Mouse (Mus musculus) forebrain, embryonic 16.5 days (tissue): ENCODE measurements around the gene Gm17409. TPM values are rescaled to one million over a fixed set of nuclear protein-coding genes. Genes with fewer than 3 reads are reported as not detected.

ENCODE experiments used
- ATAC-seq: fragments of 200-750 bp; cut with Nextera tagmentation; 2 replicates; pipeline ENCODE4 v1.8.0; 2017; ENCODE audit warnings: mild to moderate bottlenecking, moderate library complexity
- H3K27ac ChIP-seq: fragments of 300-500 bp; sonication (generic); 2 replicates; pipeline ENCODE4 v1.5.1; 2014; ENCODE audit warnings: low read length, control low read depth
- H3K27me3 ChIP-seq: fragments of 300-500 bp; sonication (generic); replicated peaks from 2 replicates; pipeline ENCODE4 v1.6.1; 2014; ENCODE audit warnings: low read length; ENCODE audit not compliant: control insufficient read depth, insufficient read depth
- H3K36me3 ChIP-seq: fragments of 300-500 bp; sonication (generic); 2 replicates; pipeline ENCODE4 v1.6.1; 2014; ENCODE audit not compliant: control insufficient read depth, insufficient read depth
- H3K4me1 ChIP-seq: fragments of 300-500 bp; sonication (generic); replicated peaks from 2 replicates; pipeline ENCODE4 v1.6.1; 2014; ENCODE audit warnings: low read length; ENCODE audit not compliant: control insufficient read depth, insufficient read depth
- H3K4me2 ChIP-seq: fragments of 300-500 bp; sonication (generic); 2 replicates; pipeline ENCODE4 v1.6.1; 2014; ENCODE audit warnings: mild to moderate bottlenecking, low read length, control low read depth
- H3K4me3 ChIP-seq: fragments of 300-500 bp; sonication (generic); replicated peaks from 2 replicates; pipeline ENCODE4 v1.5.1; 2014; ENCODE audit warnings: mild to moderate bottlenecking, low read length, control low read depth
- H3K9ac ChIP-seq: fragments of 300-500 bp; sonication (generic); replicated peaks from 2 replicates; pipeline ENCODE4 v1.6.1; 2014; ENCODE audit warnings: low read depth, low read length, control low read depth
- H3K9me3 ChIP-seq: fragments of 300-500 bp; sonication (generic); 2 replicates; pipeline ENCODE4 v1.6.1; 2016; ENCODE audit warnings: low read length; ENCODE audit not compliant: control insufficient read depth
- WGBS: fragments of 180-500 bp; shearing (Covaris S2); extraction: QIAGEN DNeasy Blood & Tissue Kit; methylation state at CpG from one replicate; pipeline ENCODE4 v1.1.7; 2014; 5-methylcytosine and 5-hydroxymethylcytosine counted together
- polyA plus RNA-seq: library from polyadenylated mRNA; unstranded; fragments of >200 nt; fragmentation: Nextera tagmentation; extraction: Ambion mirVana; gene quantifications from 2 replicates; pipeline ENCODE4 v1.2.1, GENCODE M21; 2015

Gm17409 gene
- 0.37 TPM in 1 of 2 replicates, not detected in the other for polyA plus RNA-seq

- H3K9ac ChIP-seq: no peak within 1 kb of the TSS
- H3K4me1 ChIP-seq: peaks cover under 1% of the 10 kb centered on the region
- H3K4me3 ChIP-seq: no peak within 1 kb of the TSS
- 94% methylated on average over 7 of the region's 7 CpGs for WGBS
- H3K4me2 ChIP-seq: no peak within 1 kb of the TSS
- no peaks in the 10 kb centered on the region for H3K27me3 ChIP-seq
- H3K27ac ChIP-seq: no peak within 1 kb of the TSS
- H3K9me3 ChIP-seq: no peaks in the 10 kb centered on the region
- no peak for ATAC-seq
- H3K36me3 ChIP-seq: peaks cover 24% of the 10 kb centered on the region
Measured at GRCm38 (mm10) chr2:58469816-58470215, at the start of gene Gm17409. Gene Gm17409 (plus strand): TSS chr2:58470116.

DNA sequence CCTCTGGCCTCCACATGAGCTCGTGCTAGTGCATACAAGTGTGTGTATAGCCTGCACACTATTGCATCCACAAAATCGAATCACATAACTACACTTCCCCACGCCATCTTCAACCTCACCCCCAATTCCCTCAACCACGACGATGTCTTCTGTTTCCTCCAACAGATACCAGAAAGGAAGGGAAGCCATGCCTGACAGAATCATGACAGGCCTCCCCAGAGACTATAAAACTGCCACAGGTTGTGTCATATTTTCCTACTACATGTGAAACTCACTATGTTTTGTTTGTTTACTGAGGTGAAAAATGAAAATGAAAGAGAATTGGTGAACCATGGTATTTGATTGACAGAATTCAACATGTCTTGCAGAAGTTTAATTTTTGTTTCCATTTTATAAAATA lies 46.6 kb upstream of the Gm17409 start:
- Histone ChIP-seq H3K9me3 (no peaks in the 10 kb centered on the region), H3K4me1 (no peaks in the 10 kb centered on the region), H3K4me3 (no peak overlapping the region), H3K27ac (no peak overlapping the region), H3K27me3 (no peaks in the 10 kb centered on the region), H3K36me3 (no peaks in the 10 kb centered on the region), H3K9ac (no peak overlapping the region), H3K4me2 (no peak overlapping the region)
- WGBS: 91% methylated on average over 5 of the region's 5 CpGs
- no peak for ATAC-seq

- H3K9ac ChIP-seq: no peak overlapping the region
- H3K4me1 ChIP-seq: no peaks in the 10 kb centered on the region
- no peaks in the 10 kb centered on the region for H3K36me3 ChIP-seq
- no peak for ATAC-seq
- no peak overlapping the region for H3K4me2 ChIP-seq
- H3K27ac ChIP-seq: no peak overlapping the region
- H3K4me3 ChIP-seq: no peak overlapping the region
- no peaks in the 10 kb centered on the region for H3K9me3 ChIP-seq
- H3K27me3 ChIP-seq: no peaks in the 10 kb centered on the region
- 94% methylated on average over 13 of the region's 13 CpGs for WGBS
Measured at GRCm38 (mm10) chr2:58425436-58426004, 44.4 kb upstream of the Gm17409 start.

DNA sequence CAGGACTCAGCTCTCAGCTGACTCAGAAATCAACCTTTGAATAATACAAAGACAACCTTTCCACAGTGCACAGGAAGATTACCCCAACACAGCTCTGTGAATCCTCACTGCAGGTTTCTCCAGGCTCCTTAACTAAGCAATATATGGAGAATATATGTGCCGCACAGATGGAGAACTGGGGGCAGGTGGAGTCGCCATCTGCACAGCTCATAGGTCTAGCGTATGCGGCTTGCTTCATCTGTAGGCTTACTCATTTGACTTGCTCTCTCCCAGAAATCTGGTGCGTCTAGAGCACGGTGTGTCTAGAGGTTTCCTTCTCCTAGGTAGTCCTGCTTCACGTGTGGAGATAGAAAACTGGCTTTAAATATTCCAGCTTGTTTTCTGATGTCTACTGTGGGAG lies 37.7 kb upstream of the Gm17409 start:
- H3K4me3 ChIP-seq: no peak overlapping the region
- H3K9me3 ChIP-seq: no peaks in the 10 kb centered on the region
- H3K4me2 ChIP-seq: no peak overlapping the region
- no peak overlapping the region for H3K27ac ChIP-seq
- no peak overlapping the region for H3K9ac ChIP-seq
- peak; percentile 62 for ATAC-seq
- no peaks in the 10 kb centered on the region for H3K36me3 ChIP-seq
- 78% methylated on average over 7 of the region's 7 CpGs for WGBS
- no peaks in the 10 kb centered on the region; the same call in 1 of the 2 replicates for H3K4me1 ChIP-seq
- no peaks in the 10 kb centered on the region for H3K27me3 ChIP-seq

DNA sequence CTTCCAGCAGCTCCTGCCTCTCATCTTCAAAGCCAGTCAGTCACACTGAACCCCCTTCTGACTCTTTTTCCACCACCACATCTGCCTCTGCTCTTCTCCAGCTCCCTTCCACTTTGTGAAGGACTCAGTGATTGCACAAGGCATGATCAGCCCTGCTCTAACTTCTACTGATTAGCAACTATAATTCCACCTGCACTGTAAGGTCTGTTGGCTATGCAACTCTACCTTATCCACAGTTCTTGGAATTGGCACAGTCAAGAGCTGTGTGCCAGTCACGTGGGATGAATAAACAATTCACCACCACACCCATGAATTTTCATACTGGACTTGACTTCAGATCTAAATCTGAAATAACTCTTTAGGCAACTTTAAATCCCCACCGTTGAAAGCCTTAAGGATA lies 36.6 kb upstream of the Gm17409 start:
- Histone ChIP-seq H3K4me1 (no peaks in the 10 kb centered on the region; the same call in 1 of the 2 replicates), H3K9me3 (no peaks in the 10 kb centered on the region), H3K4me3 (no peak overlapping the region), H3K27me3 (no peaks in the 10 kb centered on the region), H3K36me3 (no peaks in the 10 kb centered on the region), H3K4me2 (no peak overlapping the region), H3K9ac (no peak overlapping the region), H3K27ac (no peak overlapping the region)
- WGBS: 75% methylated on average over 2 of the region's 2 CpGs
- ATAC-seq: no peak

GRCm38 (mm10) chr2:58434438-58434837 lies 35.5 kb upstream of the Gm17409 start:
- Histone ChIP-seq H3K4me3 (no peak overlapping the region), H3K4me2 (no peak overlapping the region), H3K36me3 (peaks cover 5% of the 10 kb centered on the region; the same call in 1 of the 2 replicates), H3K4me1 (no peaks in the 10 kb centered on the region; the same call in 1 of the 2 replicates), H3K9me3 (no peaks in the 10 kb centered on the region), H3K27ac (no peak overlapping the region), H3K9ac (no peak overlapping the region), H3K27me3 (no peaks in the 10 kb centered on the region)
- 90% methylated on average over 2 of the region's 2 CpGs for WGBS
- ATAC-seq: no peak

- no peak overlapping the region for H3K4me2 ChIP-seq
- no peak for ATAC-seq
- no peak overlapping the region for H3K4me3 ChIP-seq
- no peak overlapping the region for H3K27ac ChIP-seq
- no peaks in the 10 kb centered on the region; the same call in 1 of the 2 replicates for H3K4me1 ChIP-seq
- H3K9ac ChIP-seq: no peak overlapping the region
- no peaks in the 10 kb centered on the region for H3K9me3 ChIP-seq
- peaks cover 7% of the 10 kb centered on the region; the same call in 1 of the 2 replicates for H3K36me3 ChIP-seq
- 93% methylated on average over 13 of the region's 13 CpGs for WGBS
- H3K27me3 ChIP-seq: no peaks in the 10 kb centered on the region
Measured at GRCm38 (mm10) chr2:58435507-58435906, 34.4 kb upstream of the Gm17409 start.

- WGBS: 64% methylated on average over 3 of the region's 3 CpGs
Measured at GRCm38 (mm10) chr2:58436911-58437310, 33.0 kb upstream of the Gm17409 start.

GRCm38 (mm10) chr2:58443163-58443562 lies 26.8 kb upstream of the Gm17409 start:
- no peak overlapping the region for H3K9ac ChIP-seq
- no peak overlapping the region for H3K4me2 ChIP-seq
- no peaks in the 10 kb centered on the region for H3K9me3 ChIP-seq
- no peak overlapping the region for H3K4me3 ChIP-seq
- ATAC-seq: no peak
- H3K27me3 ChIP-seq: no peaks in the 10 kb centered on the region
- WGBS: 86% methylated on average over 4 of the region's 4 CpGs
- H3K4me1 ChIP-seq: no peaks in the 10 kb centered on the region
- H3K27ac ChIP-seq: no peak overlapping the region
- H3K36me3 ChIP-seq: peaks cover 18% of the 10 kb centered on the region

More at GRCm38 (mm10) chr2:58436911-58437310, 33.0 kb upstream of the Gm17409 start:
- Histone ChIP-seq H3K9me3 (no peaks in the 10 kb centered on the region), H3K9ac (no peak overlapping the region), H3K36me3 (peaks cover 7% of the 10 kb centered on the region; the same call in 1 of the 2 replicates), H3K4me1 (no peaks in the 10 kb centered on the region; the same call in 1 of the 2 replicates), H3K4me2 (no peak overlapping the region), H3K27me3 (no peaks in the 10 kb centered on the region), H3K27ac (no peak overlapping the region), H3K4me3 (no peak overlapping the region)
- ATAC-seq: no peak
